Mouse (Mus musculus): ENCODE measurements around the gene Ptprc.

Gene Ptprc

DNA sequence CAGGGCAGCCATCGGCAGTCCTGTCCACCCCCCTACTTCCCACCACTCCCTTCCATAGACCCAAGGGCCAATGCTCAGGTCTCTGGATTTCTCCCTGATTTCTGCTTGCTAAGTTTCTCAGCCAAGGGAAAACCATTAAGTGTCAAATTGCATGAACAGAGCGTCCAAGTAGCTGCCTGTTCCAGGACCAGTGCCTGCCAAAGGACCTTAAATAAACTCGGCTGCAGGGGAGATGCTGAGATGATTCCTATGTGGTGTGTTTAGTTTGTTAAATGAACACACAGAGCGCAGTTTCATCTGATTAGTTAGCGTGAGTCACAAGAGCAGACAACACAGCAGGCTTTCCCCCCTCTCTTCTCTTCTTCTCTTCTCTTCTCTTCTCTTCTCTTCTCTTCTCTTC is 135.0 kb downstream of the Ptprc start:
- DNase-seq (ENCODE audit: low spot score): peak; percentile 7

DNA sequence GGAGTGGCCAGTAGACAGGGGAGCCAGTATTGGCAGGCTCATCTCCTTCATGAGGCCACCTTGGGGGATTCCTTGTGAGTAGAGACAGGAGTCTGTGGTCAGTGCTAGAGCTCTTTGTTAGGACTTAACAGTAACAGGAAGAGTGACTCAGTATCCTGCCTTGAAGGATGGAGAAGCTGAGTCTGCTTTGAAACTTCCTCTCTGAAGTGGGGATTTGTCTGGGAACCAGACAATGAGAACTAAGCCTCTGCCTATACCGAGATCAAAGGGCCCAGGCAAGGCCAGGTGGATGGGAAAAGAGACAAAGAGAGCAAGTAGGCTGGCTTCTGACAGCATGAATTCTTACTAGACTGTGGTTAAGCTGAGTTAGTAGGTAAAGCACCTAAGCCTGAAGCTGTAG is 136.3 kb downstream of the Ptprc start:
- DNase-seq (ENCODE audit: low spot score): no peak

DNA sequence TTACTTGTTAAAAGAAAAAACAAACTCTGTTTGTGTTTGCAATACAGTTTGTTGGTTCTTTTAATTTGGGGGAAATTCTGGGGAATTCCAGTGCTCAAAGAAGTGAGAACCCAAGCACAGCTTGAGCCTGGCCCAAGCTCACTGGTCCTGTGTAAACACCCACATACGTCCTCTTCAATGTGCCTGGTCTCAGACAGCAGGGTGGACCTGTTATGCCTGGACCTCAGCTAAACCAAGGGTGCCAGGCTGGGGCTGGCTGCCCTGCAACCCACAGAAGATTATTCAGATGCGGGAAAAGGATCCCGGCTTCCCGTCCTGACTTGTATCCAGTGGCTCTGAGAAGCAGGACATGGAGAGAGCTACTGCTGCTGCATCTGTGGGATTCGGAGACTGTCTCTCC is 138.0 kb downstream of the Ptprc start:
- no peak for DNase-seq (ENCODE audit: low spot score)

DNA sequence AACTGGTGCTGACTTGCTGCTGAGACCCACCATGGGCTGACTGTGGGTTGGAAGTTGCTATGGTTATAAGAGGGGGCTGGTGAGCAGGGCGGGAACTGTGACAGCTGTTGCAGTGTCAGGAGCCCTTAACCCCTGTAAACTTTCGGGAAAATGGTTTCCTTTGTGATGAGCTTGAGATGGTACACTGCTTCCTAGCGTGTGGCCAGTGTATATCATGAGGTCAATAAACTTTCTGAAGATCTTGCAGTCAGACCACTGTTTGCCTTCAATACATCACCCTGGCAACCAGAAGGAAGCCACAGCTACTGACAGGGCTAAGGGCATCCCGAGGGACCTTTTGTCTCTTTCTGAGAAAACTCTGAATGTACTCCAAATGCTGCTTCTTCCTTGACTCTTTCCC is 145.9 kb downstream of the Ptprc start:
- DNase-seq (ENCODE audit: low spot score): no peak

DNA sequence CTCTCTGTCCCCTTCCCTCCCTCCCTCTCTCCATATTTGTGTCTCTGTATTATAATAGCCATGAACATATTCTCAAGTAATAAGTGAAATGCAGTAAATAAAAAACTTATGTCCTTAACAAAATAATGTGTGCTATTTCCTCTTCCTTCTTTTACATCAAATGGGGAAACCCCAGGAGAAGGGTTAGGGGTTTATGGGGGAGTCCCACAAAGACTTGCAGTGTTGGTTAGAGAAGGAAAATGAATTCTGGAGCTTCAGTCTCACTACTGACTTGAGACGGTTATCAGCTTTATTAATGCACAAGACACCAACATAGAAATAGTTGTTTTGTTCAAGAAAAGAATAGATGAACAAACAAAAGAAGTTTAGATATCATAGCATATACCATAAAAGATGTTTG is 150.2 kb downstream of the Ptprc start:
- DNase-seq (ENCODE audit: low spot score): no peak

DNA sequence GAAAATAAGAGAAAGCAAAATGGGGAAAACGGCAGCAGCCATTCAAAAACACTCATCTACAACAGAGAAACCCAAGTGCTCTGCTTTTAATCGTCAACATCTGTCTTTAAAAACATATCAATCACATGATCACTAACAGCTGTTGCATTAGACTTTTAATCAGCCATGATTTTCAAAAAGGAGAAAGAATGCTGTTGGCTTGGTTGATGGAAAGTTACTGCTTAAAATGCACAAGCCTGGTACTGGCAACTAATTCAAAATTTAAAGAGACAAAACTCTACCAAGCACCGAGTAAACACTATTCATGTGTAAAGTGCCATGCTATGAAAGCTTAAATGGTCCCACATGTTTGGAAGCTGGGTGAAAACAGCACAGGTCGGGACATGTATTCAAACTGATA is 151.9 kb downstream of the Ptprc start:
- no peak for DNase-seq (ENCODE audit: low spot score)

DNA sequence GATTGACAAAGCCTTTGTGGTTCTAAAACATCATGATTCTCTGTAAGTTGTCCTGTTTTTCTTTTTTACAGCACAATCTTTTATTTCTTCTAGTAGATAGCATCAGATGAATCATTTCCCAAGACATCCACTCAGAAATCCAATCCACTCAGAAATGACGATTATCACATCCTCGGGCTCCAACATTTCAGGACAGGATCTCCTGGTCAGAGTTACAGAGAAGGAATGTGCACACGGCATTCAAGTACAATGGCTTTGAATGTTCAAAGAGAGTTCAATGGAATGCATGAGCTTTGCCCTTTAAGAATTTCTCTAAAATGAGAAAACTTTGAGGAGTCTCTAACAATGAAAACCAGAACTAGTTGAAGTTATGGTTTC is 152.6 kb downstream of the Ptprc start:
- no peak for DNase-seq (ENCODE audit: low spot score)

DNA sequence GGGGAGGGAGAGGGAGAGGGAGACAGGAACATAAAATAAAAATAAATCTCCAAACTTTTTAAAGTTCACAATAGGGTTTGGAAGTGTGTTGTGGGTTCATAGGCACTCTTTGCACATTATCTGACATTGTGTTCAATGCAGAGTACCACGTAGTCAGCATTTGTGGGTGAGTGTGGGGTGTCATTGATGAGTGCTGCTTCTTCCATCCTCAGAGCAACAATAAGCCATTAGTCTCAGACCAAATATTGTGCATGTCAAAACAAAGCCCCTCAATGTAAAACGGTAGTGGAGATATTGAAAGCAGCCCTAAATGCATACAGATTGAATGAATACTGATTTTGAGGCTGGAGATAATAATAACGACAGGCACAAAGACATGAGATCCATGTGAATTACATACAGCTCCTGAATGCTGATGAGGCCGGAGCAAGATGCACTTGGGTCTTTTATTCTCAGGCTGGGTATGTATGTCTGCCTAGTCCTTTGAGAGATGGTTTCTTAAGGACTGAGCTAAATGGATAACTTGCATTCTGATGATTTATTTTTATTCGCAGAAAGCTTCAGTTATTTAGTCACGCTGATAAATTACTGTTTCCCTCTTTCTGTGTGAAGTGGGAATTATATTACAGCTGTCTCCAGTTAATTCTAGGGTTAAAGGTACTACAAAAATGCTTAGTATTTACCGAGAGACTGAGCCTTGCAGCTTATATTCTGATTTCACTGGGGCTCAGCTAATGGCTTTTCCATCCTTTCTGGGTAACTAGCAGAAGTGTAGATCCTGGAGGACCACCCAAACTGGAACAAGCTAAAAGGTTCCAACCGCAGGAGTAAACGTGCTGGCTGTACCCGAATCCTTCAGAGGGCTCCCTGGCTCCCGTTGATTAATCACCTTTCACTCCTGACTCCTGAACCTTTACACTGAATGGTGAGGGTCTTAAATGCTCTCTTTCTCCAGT is 153.3 kb downstream of the Ptprc start:
- no peak for DNase-seq (ENCODE audit: low spot score)
